10 mouse cellular contexts compared by ENCODE assay signal in genomic region chr2:90871180-90871961, GRCm38 (mm10). TPM values are rescaled to one million over a fixed set of nuclear protein-coding genes. Genes with fewer than 3 reads are reported as not detected.
DNase-seq lines count a peak whose midpoint lies in the region; ATAC-seq and TF ChIP-seq lines count a peak whose summit lies in the region.
"Had no signal": no experiment of that assay in that cellular context is flagged by ENCODE, and none has a peak within 500 bp of the region (broad histone marks: within the 10 kb centered on the region; RNA-seq: fewer than 3 reads in every experiment).

No protein-coding gene starts in this region.

- no peaks in the 10 kb centered on the region for H3K79me2 ChIP-seq in CH12.LX (replicated peaks; ENCODE audit: control insufficient read depth, extremely low read depth, insufficient read depth, poor library complexity, severe bottlenecking)

- no peak overlapping the region for H3K9ac ChIP-seq in CH12.LX (ENCODE audit: insufficient read depth, low read depth)
- H3K9ac ChIP-seq in lung, embryonic 15.5 days: no peak overlapping the region
- no peak overlapping the region for H3K9ac ChIP-seq in intestine, postnatal 0 days (ENCODE audit: low read depth, low read length)
- H3K9ac ChIP-seq: midbrain, embryonic 15.5 days had no signal

- TF ChIP-seq CTCF in CH12.LX (conservative IDR thresholded peaks at IDR 0.05 in 1 of 2, IDR thresholded peaks at IDR 0.05 in 1 of 2; ENCODE audit: low read depth in 2 of 2, low read length in 2 of 2): no peak; a peak in 1 of 4 replicates
- TF ChIP-seq CTCF in intestine, postnatal 0 days (IDR thresholded peaks at IDR 0.05; ENCODE audit: low read depth): no peak

- peak; percentile 6 for TF ChIP-seq RAD21 in CH12.LX (IDR thresholded peaks at IDR 0.05; ENCODE audit: low read depth, low read length)

- peaks cover 43% of the 10 kb centered on the region for H3K4me1 ChIP-seq in heart, embryonic 10.5 days
- H3K4me1 ChIP-seq in CH12.LX (ENCODE audit: control insufficient read depth in 1 of 2, insufficient read depth in 2 of 2): peaks cover 0 to 5% of the 10 kb centered on the region in 2 experiments; a peak in 1 of 4 replicates
- H3K4me1 ChIP-seq in brown adipose tissue, adult 24 weeks (ENCODE audit: control insufficient read depth, insufficient read depth, insufficient read length, low read length): peaks cover 7% of the 10 kb centered on the region
- H3K4me1 ChIP-seq in lung, embryonic 15.5 days: peaks cover 21% of the 10 kb centered on the region; the same call in 1 of the 2 replicates
- no peaks in the 10 kb centered on the region for H3K4me1 ChIP-seq in intestine, postnatal 0 days (replicated peaks; ENCODE audit: control insufficient read depth, insufficient read depth, low read length)
- H3K4me1 ChIP-seq: midbrain, embryonic 15.5 days had no signal

- no peak overlapping the region for H3K4me2 ChIP-seq in CH12.LX (ENCODE audit: insufficient read depth, low read depth, poor library complexity, severe bottlenecking)
- H3K4me2 ChIP-seq in lung, embryonic 15.5 days: no peak overlapping the region
- no peak overlapping the region for H3K4me2 ChIP-seq in intestine, postnatal 0 days (replicated peaks; ENCODE audit: low read depth)
- H3K4me2 ChIP-seq: midbrain, embryonic 15.5 days had no signal

- ATAC-seq in lung, embryonic 15.5 days (ENCODE audit: borderline replicate concordance, extremely low read depth, low FRiP score, low TSS enrichment): peak; percentile 69; the same call in 1 of the 2 replicates
- ATAC-seq in intestine, postnatal 0 days: no peak
- ATAC-seq: midbrain, embryonic 15.5 days had no signal

- dilution Hi-C loops in CH12.LX (cut with MboI; ENCODE audit: extremely low pct_ligation_motif_present, extremely low pct_unique_long_range_greater_than_20kb, low sequenced_read_pairs): no loop called here

- H3K36me3 ChIP-seq in heart, embryonic 10.5 days: peaks cover 20% of the 10 kb centered on the region
- peaks cover 4 to 25% of the 10 kb centered on the region in 2 experiments for H3K36me3 ChIP-seq in CH12.LX (replicated peaks in 1 of 2; ENCODE audit: control insufficient read depth in 1 of 2, insufficient read depth in 1 of 2, low read length in 1 of 2)
- H3K36me3 ChIP-seq in lung, embryonic 15.5 days: peaks cover 7% of the 10 kb centered on the region
- 0 out of 2 replicates have a peak, but pooled peaks cover 7% of the 10 kb centered on the region for H3K36me3 ChIP-seq in intestine, postnatal 0 days (ENCODE audit: control insufficient read depth, insufficient read depth)
- H3K36me3 ChIP-seq: midbrain, embryonic 15.5 days had no signal

- TF ChIP-seq EP300 in CH12.LX (IDR thresholded peaks at IDR 0.05; ENCODE audit: low read length): no peak

- 55% methylated on average over 8 of the region's 8 CpGs for WGBS in heart, embryonic 10.5 days
- WGBS in lung, embryonic 15.5 days: 57% methylated on average over 8 of the region's 8 CpGs
- WGBS in intestine, postnatal 0 days: 64% methylated on average over 8 of the region's 8 CpGs

- peak overlapping the region; percentile 89 for H3K27ac ChIP-seq in heart, embryonic 10.5 days
- H3K27ac ChIP-seq in CH12.LX (ENCODE audit: insufficient read depth, low read depth): no peak overlapping the region
- peak overlapping the region; percentile 80 for H3K27ac ChIP-seq in brown adipose tissue, adult 24 weeks (replicated peaks; ENCODE audit: low read depth, low read length)
- H3K27ac ChIP-seq in lung, embryonic 15.5 days: peak overlapping the region; percentile 48
- H3K27ac ChIP-seq in intestine, postnatal 0 days (ENCODE audit: low read depth, low read length): no peak overlapping the region
- H3K27ac ChIP-seq: midbrain, embryonic 15.5 days had no signal

- H3K27me3 ChIP-seq in heart, embryonic 10.5 days (ENCODE audit: insufficient read depth, poor library complexity, severe bottlenecking): no peaks in the 10 kb centered on the region
- H3K27me3 ChIP-seq in CH12.LX (replicated peaks): no peaks in the 10 kb centered on the region
- no peaks in the 10 kb centered on the region for H3K27me3 ChIP-seq in lung, embryonic 15.5 days
- H3K27me3 ChIP-seq in intestine, postnatal 0 days (replicated peaks; ENCODE audit: control insufficient read depth, insufficient read depth, low read length): no peaks in the 10 kb centered on the region
- H3K27me3 ChIP-seq: midbrain, embryonic 15.5 days had no signal

- TF ChIP-seq POLR2A in CH12.LX (IDR thresholded peaks at IDR 0.05; ENCODE audit: low read depth, low read length): no peak

- in situ Hi-C loops in CH12.LX (cut with MboI; ENCODE audit: low pct_ligation_motif_present, low pct_unique_long_range_greater_than_20kb, low sequenced_read_pairs): no loop called here

- H3K9me3 ChIP-seq in heart, embryonic 10.5 days: no peaks in the 10 kb centered on the region
- H3K9me3 ChIP-seq in CH12.LX (replicated peaks; ENCODE audit: low read length): no peaks in the 10 kb centered on the region
- H3K9me3 ChIP-seq in lung, embryonic 15.5 days: no peaks in the 10 kb centered on the region
- no peaks in the 10 kb centered on the region for H3K9me3 ChIP-seq in intestine, postnatal 0 days (ENCODE audit: control insufficient read depth)
- H3K9me3 ChIP-seq: midbrain, embryonic 15.5 days had no signal

- no peak overlapping the region for H3K4me3 ChIP-seq in heart, embryonic 10.5 days
- no peak overlapping the region for H3K4me3 ChIP-seq in CH12.LX (replicated peaks in 1 of 3; ENCODE audit: low read depth in 2 of 3, low read length in 2 of 3, poor library complexity in 1 of 3)
- no peak overlapping the region for H3K4me3 ChIP-seq in brown adipose tissue, adult 24 weeks (ENCODE audit: insufficient read depth, low read depth, low read length)
- H3K4me3 ChIP-seq in lung, embryonic 15.5 days: no peak overlapping the region
- H3K4me3 ChIP-seq in intestine, postnatal 0 days (ENCODE audit: low read depth, low read length): no peak overlapping the region
- H3K4me3 ChIP-seq: midbrain, embryonic 15.5 days had no signal

- DNase-seq in heart, embryonic 10.5 days (ENCODE audit: low spot score): peak; percentile 66
- DNase-seq in heart, adult 8-10 months (ENCODE audit: low spot score): no peak
- DNase-seq in CH12.LX (ENCODE audit: extremely low read depth): no peak
- no peak for DNase-seq in kidney, postnatal 4 days
- DNase-seq: cerebellum, adult 9-11 months; thymus, postnatal 36 days had no signal

TF ChIP-seq in CH12.LX, 34 proteins besides CTCF, POLR2A, EP300 and RAD21:
- TF ChIP-seq ZC3H11A (IDR thresholded peaks at IDR 0.05; ENCODE audit: low read depth, low read length): no peak
- TF ChIP-seq IRF4 (IDR thresholded peaks at IDR 0.05; ENCODE audit: low read depth, low read length): no peak
- TF ChIP-seq ETS1 (conservative IDR thresholded peaks at IDR 0.05; ENCODE audit: low read depth, low read length): no peak
- TF ChIP-seq PAX5 (IDR thresholded peaks at IDR 0.05; ENCODE audit: low read length): no peak
- no peak for TF ChIP-seq MYC (IDR thresholded peaks at IDR 0.05; ENCODE audit: low read depth, low read length)

RNA-seq across cellular contexts. Expression of gene C1qtnf4, which starts 14.3 kb away (rescaled TPM):
- polyA plus RNA-seq in heart, embryonic 10.5 days (2016; fragmentation: Nextera tagmentation; extraction: Ambion mirVana): 8.6 and 11.1 TPM in 2 replicates
- total RNA-seq in heart, adult 8-10 months (2022): 1 to 10 TPM; 2.6 to 4.9 (median 3.5) TPM
- not detected in 2 replicates for total RNA-seq in CH12.LX (2012; rRNA removed)
- total RNA-seq in CH12.LX (2014; rRNA removed): not detected in 2 replicates
- polyA plus RNA-seq in CH12.LX (2012; ENCODE audit: insufficient read length, low read depth): not detected in 2 replicates
- polyA plus RNA-seq in brown adipose tissue, adult 24 weeks (2012; ENCODE audit: insufficient read depth, insufficient read length, missing spikeins): 1.6 and 1.8 TPM in 2 replicates
- 4.0 TPM in 2 replicates for polyA plus RNA-seq in lung, embryonic 15.5 days (2015; fragmentation: Nextera tagmentation; extraction: Ambion mirVana)
- polyA plus RNA-seq in intestine, postnatal 0 days (2015; fragmentation: Nextera tagmentation; extraction: Ambion mirVana): 6.5 and 7.6 TPM in 2 replicates

RNA-seq across cellular contexts. Expression of gene Mtch2, which starts 24.4 kb away (rescaled TPM):
- polyA plus RNA-seq in heart, embryonic 10.5 days (2016; fragmentation: Nextera tagmentation; extraction: Ambion mirVana): 252 and 254 TPM in 2 replicates
- total RNA-seq in heart, adult 8-10 months (2022): 100 to 1,000 TPM; 165 to 183 (median 182) TPM
- total RNA-seq in CH12.LX (2012; rRNA removed): 70.0 and 82.8 TPM in 2 replicates
- 158 and 173 TPM in 2 replicates for total RNA-seq in CH12.LX (2014; rRNA removed)
- 162 and 209 TPM in 2 replicates for polyA plus RNA-seq in CH12.LX (2012; ENCODE audit: insufficient read length, low read depth)
- 906 and 910 TPM in 2 replicates for polyA plus RNA-seq in brown adipose tissue, adult 24 weeks (2012; ENCODE audit: insufficient read depth, insufficient read length, missing spikeins)
- polyA plus RNA-seq in lung, embryonic 15.5 days (2015; fragmentation: Nextera tagmentation; extraction: Ambion mirVana): 208 and 209 TPM in 2 replicates
- 196 and 216 TPM in 2 replicates for polyA plus RNA-seq in intestine, postnatal 0 days (2015; fragmentation: Nextera tagmentation; extraction: Ambion mirVana)

RNA-seq across cellular contexts. Expression of gene Kbtbd4, which starts 33.2 kb away (rescaled TPM):
- polyA plus RNA-seq in heart, embryonic 10.5 days (2016; fragmentation: Nextera tagmentation; extraction: Ambion mirVana): 33.2 and 42.2 TPM in 2 replicates
- 10 to 100 TPM; 21.7 to 28.3 (median 24.5) TPM for total RNA-seq in heart, adult 8-10 months (2022)
- 20.5 and 28.4 TPM in 2 replicates for total RNA-seq in CH12.LX (2012; rRNA removed)
- 19.5 and 20.1 TPM in 2 replicates for total RNA-seq in CH12.LX (2014; rRNA removed)
- 21.7 and 24.9 TPM in 2 replicates for polyA plus RNA-seq in CH12.LX (2012; ENCODE audit: insufficient read length, low read depth)
- 13.0 and 13.2 TPM in 2 replicates for polyA plus RNA-seq in brown adipose tissue, adult 24 weeks (2012; ENCODE audit: insufficient read depth, insufficient read length, missing spikeins)
- 36.8 and 37.8 TPM in 2 replicates for polyA plus RNA-seq in lung, embryonic 15.5 days (2015; fragmentation: Nextera tagmentation; extraction: Ambion mirVana)
- 12.0 and 13.1 TPM in 2 replicates for polyA plus RNA-seq in intestine, postnatal 0 days (2015; fragmentation: Nextera tagmentation; extraction: Ambion mirVana)

RNA-seq across cellular contexts. Expression of gene Ndufs3, which starts 33.3 kb away (rescaled TPM):
- polyA plus RNA-seq in heart, embryonic 10.5 days (2016; fragmentation: Nextera tagmentation; extraction: Ambion mirVana): 276 and 329 TPM in 2 replicates
- total RNA-seq in heart, adult 8-10 months (2022): 1,000 to 10,000 TPM in 1 of 4 experiments, 100 to 1,000 TPM in 3; 876 to 1,074 (median 969) TPM
- 133 and 146 TPM in 2 replicates for total RNA-seq in CH12.LX (2012; rRNA removed)
- total RNA-seq in CH12.LX (2014; rRNA removed): 182 and 195 TPM in 2 replicates
- 185 and 190 TPM in 2 replicates for polyA plus RNA-seq in CH12.LX (2012; ENCODE audit: insufficient read length, low read depth)
- polyA plus RNA-seq in brown adipose tissue, adult 24 weeks (2012; ENCODE audit: insufficient read depth, insufficient read length, missing spikeins): 871 and 1,187 TPM in 2 replicates
- polyA plus RNA-seq in lung, embryonic 15.5 days (2015; fragmentation: Nextera tagmentation; extraction: Ambion mirVana): 199 and 207 TPM in 2 replicates
- polyA plus RNA-seq in intestine, postnatal 0 days (2015; fragmentation: Nextera tagmentation; extraction: Ambion mirVana): 263 and 280 TPM in 2 replicates

Comparison
In these comparisons a context has a peak if more than half of its experiments do, and no peak if none do; other contexts are left out.
1. H3K27ac ChIP-seq: peak in heart, embryonic 10.5 days (single experiment), brown adipose tissue, adult 24 weeks (single experiment) and lung, embryonic 15.5 days (single experiment); none in CH12.LX (single experiment) and intestine, postnatal 0 days (single experiment).